Mouse (Mus musculus) G1E (cell line): Measurements from ENCODE around the gene Rtl5.

Source experiments
- CTCF ChIP-seq: IDR thresholded peaks from 2 replicates; pipeline ENCODE4 v1.5.1; 2012; ENCODE audit warnings: low read depth, low read length, inconsistent platforms, mixed read lengths
- GATA1 ChIP-seq: IDR thresholded peaks from 2 replicates; pipeline ENCODE4 v1.6.1; 2012; ENCODE audit warnings: borderline replicate concordance, low read length, inconsistent platforms, mixed read lengths
- TAL1 ChIP-seq: conservative IDR thresholded peaks from 2 replicates; pipeline ENCODE4 v1.6.1; 2012; ENCODE audit warnings: low read depth, low read length, inconsistent platforms, mixed read lengths

DNA sequence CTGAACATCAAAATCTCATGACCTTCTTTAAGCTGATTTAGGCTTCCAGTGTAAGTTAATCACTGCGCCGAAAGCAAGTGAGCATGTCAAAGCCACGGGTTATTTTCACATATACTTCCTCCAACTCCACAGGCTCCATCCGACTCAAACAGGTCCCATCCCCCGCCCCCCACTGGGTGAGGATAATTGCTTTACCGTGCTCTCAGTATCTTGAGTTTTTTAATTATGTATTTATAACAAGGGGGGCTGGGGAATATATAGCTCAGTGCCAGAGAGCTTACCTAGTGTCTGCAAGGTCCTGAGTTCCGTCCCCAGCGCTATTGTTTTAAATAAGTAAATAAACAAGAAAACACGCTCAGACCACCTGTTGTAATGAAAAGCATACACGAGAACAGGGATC lies 10.0 kb upstream of the Rtl5 start:
- TF ChIP-seq CTCF (no peak), TAL1 (no peak), GATA1 (no peak)
